8 mouse cellular contexts compared by ENCODE assay signal in the genomic region with DNA sequence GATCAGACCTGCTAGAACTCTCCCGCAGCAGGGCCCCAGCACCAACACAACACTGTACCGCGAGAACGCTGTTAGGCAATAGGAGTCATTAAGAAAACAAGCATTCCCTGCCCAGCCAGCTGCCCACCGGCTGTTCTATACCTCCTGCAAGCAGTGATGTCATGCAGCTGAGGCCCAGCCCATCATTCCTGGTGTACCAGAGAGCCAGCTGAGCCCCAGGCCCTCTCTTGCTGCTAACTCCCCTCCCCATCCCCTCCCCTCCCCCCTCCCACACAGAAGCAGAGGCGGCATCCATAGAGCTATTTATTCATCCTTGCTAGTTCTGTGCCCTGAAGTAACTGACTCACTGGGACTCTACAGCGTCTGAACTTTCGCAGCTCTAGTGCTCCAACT. TPM values are rescaled to one million over a fixed set of nuclear protein-coding genes. Genes with fewer than 3 reads are reported as not detected.
DNase-seq lines count a peak whose midpoint lies in the region; ATAC-seq and TF ChIP-seq lines count a peak whose summit lies in the region.
"Had no signal": no experiment of that assay in that cellular context is flagged by ENCODE, and none has a peak within 500 bp of the region (broad histone marks: within the 10 kb centered on the region; RNA-seq: fewer than 3 reads in every experiment).

No protein-coding gene starts in this region.

- no peak overlapping the region for H3K4me2 ChIP-seq in lung, postnatal 0 days (replicated peaks; ENCODE audit: low read depth, low read length)
- no peak overlapping the region for H3K4me2 ChIP-seq in limb, embryonic 14.5 days (replicated peaks; ENCODE audit: low read depth, low read length, severe bottlenecking)
- H3K4me2 ChIP-seq in stomach, postnatal 0 days (replicated peaks; ENCODE audit: low read depth): no peak overlapping the region

- H3K9ac ChIP-seq in lung, postnatal 0 days (replicated peaks; ENCODE audit: low read depth): no peak overlapping the region
- H3K9ac ChIP-seq in limb, embryonic 14.5 days (ENCODE audit: low read depth, low read length, severe bottlenecking): no peak overlapping the region
- H3K9ac ChIP-seq in stomach, postnatal 0 days (ENCODE audit: low read length): no peak overlapping the region

- H3K9me3 ChIP-seq in lung, postnatal 0 days (ENCODE audit: low read length): no peaks in the 10 kb centered on the region
- H3K9me3 ChIP-seq in limb, embryonic 14.5 days (ENCODE audit: control insufficient read depth, low read length): no peaks in the 10 kb centered on the region
- no peaks in the 10 kb centered on the region for H3K9me3 ChIP-seq in stomach, postnatal 0 days (ENCODE audit: control insufficient read depth, low read length)

- peaks cover 11% of the 10 kb centered on the region for H3K4me1 ChIP-seq in lung, postnatal 0 days (ENCODE audit: insufficient read depth, low read depth, low read length)
- peaks cover 8% of the 10 kb centered on the region for H3K4me1 ChIP-seq in embryonic fibroblast, embryonic 13.5 days (ENCODE audit: control insufficient read depth, insufficient read depth, low read length)
- H3K4me1 ChIP-seq in limb, embryonic 14.5 days (ENCODE audit: control insufficient read depth, insufficient read depth, low read length): peaks cover 39% of the 10 kb centered on the region
- peaks cover 11% of the 10 kb centered on the region; the same call in 1 of the 2 replicates for H3K4me1 ChIP-seq in stomach, postnatal 0 days (replicated peaks; ENCODE audit: control insufficient read depth, insufficient read depth)

- H3K4me3 ChIP-seq in lung, postnatal 0 days (ENCODE audit: low read depth, low read length): no peak overlapping the region
- no peak overlapping the region for H3K4me3 ChIP-seq in embryonic fibroblast, embryonic 13.5 days (ENCODE audit: insufficient read depth, low read length)
- no peak overlapping the region for H3K4me3 ChIP-seq in limb, embryonic 14.5 days (replicated peaks; ENCODE audit: low read length)
- H3K4me3 ChIP-seq in stomach, postnatal 0 days (ENCODE audit: low read depth, low read length): no peak overlapping the region

- H3K27ac ChIP-seq in lung, postnatal 0 days (ENCODE audit: low read length): peak overlapping the region; percentile 66
- peak overlapping the region; percentile 66 for H3K27ac ChIP-seq in embryonic fibroblast, embryonic 13.5 days (ENCODE audit: insufficient read depth, low read length)
- peak overlapping the region; percentile 70 for H3K27ac ChIP-seq in limb, embryonic 14.5 days (replicated peaks; ENCODE audit: low read depth, low read length)
- peak overlapping the region; percentile 71 for H3K27ac ChIP-seq in stomach, postnatal 0 days (replicated peaks)

- no peak; the same call in 1 of the 2 replicates for TF ChIP-seq POLR2A in embryonic fibroblast, embryonic 13.5 days (IDR thresholded peaks at IDR 0.05; ENCODE audit: low read depth, low read length)
- TF ChIP-seq POLR2A in limb, embryonic 14.5 days (IDR thresholded peaks at IDR 0.05; ENCODE audit: borderline replicate concordance, extremely low read depth, insufficient read depth, insufficient read length): no peak

- 17% methylated on average over 8 of the region's 8 CpGs for WGBS in lung, postnatal 0 days
- 4% methylated on average over 8 of the region's 8 CpGs for WGBS in limb, embryonic 14.5 days
- WGBS in stomach, postnatal 0 days: 10% methylated on average over 8 of the region's 8 CpGs

- TF ChIP-seq CTCF in lung, postnatal 0 days (IDR thresholded peaks at IDR 0.05): no peak
- no peak for TF ChIP-seq CTCF in embryonic fibroblast, embryonic 13.5 days (IDR thresholded peaks at IDR 0.05; ENCODE audit: borderline replicate concordance, insufficient read depth, low read length)
- TF ChIP-seq CTCF in stomach, postnatal 0 days (IDR thresholded peaks at IDR 0.05; ENCODE audit: low read depth): no peak

- peak; percentile 90 for DNase-seq in lung, postnatal 0 days (ENCODE audit: low spot score)
- DNase-seq in lung, postnatal 14 days: no peak
- peak; percentile 90 for DNase-seq in limb, embryonic 14.5 days (ENCODE audit: low spot score)
- peak; percentile 59 for DNase-seq in stomach, postnatal 0 days (ENCODE audit: low spot score)
- no peak for DNase-seq in thymus, postnatal 10 days (ENCODE audit: low spot score in 2 of 2)
- DNase-seq in right cerebral cortex, postnatal 10 days (ENCODE audit: low spot score in 2 of 2): no peak
- DNase-seq: cerebellum, postnatal 25 days had no signal

- ATAC-seq in lung, postnatal 0 days: peak; percentile 35
- ATAC-seq in limb, embryonic 14.5 days (ENCODE audit: low FRiP score, low read depth): peak; percentile 70
- ATAC-seq in stomach, postnatal 0 days (ENCODE audit: low FRiP score, low TSS enrichment): peak; percentile 48

- TF ChIP-seq EP300 in lung, postnatal 0 days (IDR thresholded peaks at IDR 0.05): no peak
- TF ChIP-seq EP300 in stomach, postnatal 0 days (optimal IDR thresholded peaks at IDR 0.05): no peak

- no peaks in the 10 kb centered on the region for H3K27me3 ChIP-seq in lung, postnatal 0 days (replicated peaks; ENCODE audit: insufficient read depth, low read length)
- no peaks in the 10 kb centered on the region for H3K27me3 ChIP-seq in limb, embryonic 14.5 days (ENCODE audit: control insufficient read depth, insufficient read depth, low read length)
- H3K27me3 ChIP-seq in stomach, postnatal 0 days (ENCODE audit: control insufficient read depth, insufficient read depth, low read length): no peaks in the 10 kb centered on the region

- no peaks in the 10 kb centered on the region for H3K36me3 ChIP-seq in lung, postnatal 0 days (ENCODE audit: insufficient read depth, low read length)
- H3K36me3 ChIP-seq in limb, embryonic 14.5 days (ENCODE audit: control insufficient read depth, insufficient read depth, low read length): no peaks in the 10 kb centered on the region
- no peaks in the 10 kb centered on the region for H3K36me3 ChIP-seq in stomach, postnatal 0 days (ENCODE audit: control insufficient read depth, insufficient read depth, low read length)

RNA-seq across cellular contexts. Expression of a gene that starts 3.1 kb away (rescaled TPM):
- polyA plus RNA-seq in lung, postnatal 0 days (2015; fragmentation: Nextera tagmentation; extraction: Ambion mirVana): 8.2 and 8.6 TPM in 2 replicates
- polyA plus RNA-seq in embryonic fibroblast, embryonic 13.5 days (2011; ENCODE audit: insufficient read length, low read depth, missing spikeins): 9.0 and 9.3 TPM in 2 replicates
- polyA plus RNA-seq in limb, embryonic 14.5 days (2012; rRNA removed): 20.5 and 25.8 TPM in 2 replicates
- 7.4 and 7.5 TPM in 2 replicates for polyA plus RNA-seq in limb, embryonic 14.5 days (2014; fragmentation: Nextera tagmentation; extraction: Ambion mirVana)
- polyA plus RNA-seq in stomach, postnatal 0 days (2015; fragmentation: Nextera tagmentation; extraction: Ambion mirVana): 2.0 TPM in 2 replicates

RNA-seq across cellular contexts. Expression of a gene that starts 33.2 kb away (rescaled TPM):
- 7.8 and 11.8 TPM in 2 replicates for polyA plus RNA-seq in lung, postnatal 0 days (2015; fragmentation: Nextera tagmentation; extraction: Ambion mirVana)
- 60.9 and 68.2 TPM in 2 replicates for polyA plus RNA-seq in embryonic fibroblast, embryonic 13.5 days (2011; ENCODE audit: insufficient read length, low read depth, missing spikeins)
- polyA plus RNA-seq in limb, embryonic 14.5 days (2012; rRNA removed): 19.6 and 31.2 TPM in 2 replicates
- 9.9 and 10.5 TPM in 2 replicates for polyA plus RNA-seq in limb, embryonic 14.5 days (2014; fragmentation: Nextera tagmentation; extraction: Ambion mirVana)
- 9.4 and 17.1 TPM in 2 replicates for polyA plus RNA-seq in stomach, postnatal 0 days (2015; fragmentation: Nextera tagmentation; extraction: Ambion mirVana)

RNA-seq across cellular contexts. Expression of a gene that starts 47.0 kb away (rescaled TPM):
- polyA plus RNA-seq in lung, postnatal 0 days (2015; fragmentation: Nextera tagmentation; extraction: Ambion mirVana): 6.6 and 7.4 TPM in 2 replicates
- polyA plus RNA-seq in embryonic fibroblast, embryonic 13.5 days (2011; ENCODE audit: insufficient read length, low read depth, missing spikeins): 8.8 and 9.7 TPM in 2 replicates
- 27.2 and 32.8 TPM in 2 replicates for polyA plus RNA-seq in limb, embryonic 14.5 days (2012; rRNA removed)
- 12.3 and 12.9 TPM in 2 replicates for polyA plus RNA-seq in limb, embryonic 14.5 days (2014; fragmentation: Nextera tagmentation; extraction: Ambion mirVana)
- polyA plus RNA-seq in stomach, postnatal 0 days (2015; fragmentation: Nextera tagmentation; extraction: Ambion mirVana): 6.9 and 8.1 TPM in 2 replicates

Comparison
In these comparisons a context has a peak if more than half of its experiments do, and no peak if none do; other contexts are left out.
1. DNase-seq: peak in lung, postnatal 0 days (single experiment), limb, embryonic 14.5 days (single experiment) and stomach, postnatal 0 days (single experiment); none in lung, postnatal 14 days (single experiment), thymus, postnatal 10 days (0 of 2) and right cerebral cortex, postnatal 10 days (0 of 2).
2. Peak in every context shown above with its lines, with median percentiles within 50 percentile points of each other: ATAC-seq and H3K27ac ChIP-seq.